In genomic region chr3:32397461-32398174, GRCm38 (mm10) we compare ENCODE assay signal across 8 mouse cellular contexts. TPM values are rescaled to one million over a fixed set of nuclear protein-coding genes. Genes with fewer than 3 reads are reported as not detected.
DNase-seq lines count a peak whose midpoint lies in the region; ATAC-seq and TF ChIP-seq lines count a peak whose summit lies in the region.

TSS of gene Pik3ca (plus strand) at chr3:32397671.

- under 1% methylated on average over 44 of the region's 65 CpGs for WGBS in embryonic facial prominence, embryonic 11.5 days
- WGBS in intestine, postnatal 0 days = under 1% methylated on average over 42 of the region's 65 CpGs
- WGBS in limb, embryonic 13.5 days = 0% methylated on average over 51 of the region's 65 CpGs

- H3K27ac ChIP-seq in embryonic facial prominence, embryonic 11.5 days (replicated peaks; ENCODE audit: low read depth, low read length) = peak within 1 kb of the TSS; percentile 95
- peak within 1 kb of the TSS; percentile 99 for H3K27ac ChIP-seq in intestine, postnatal 0 days (ENCODE audit: low read depth, low read length)
- H3K27ac ChIP-seq in limb, embryonic 13.5 days = peak within 1 kb of the TSS; percentile 97

- no peaks in the 10 kb centered on the region for H3K36me3 ChIP-seq in embryonic facial prominence, embryonic 11.5 days (replicated peaks; ENCODE audit: control insufficient read depth, insufficient read depth, low read depth, low read length)
- no peaks in the 10 kb centered on the region for H3K36me3 ChIP-seq in intestine, postnatal 0 days (ENCODE audit: control insufficient read depth, insufficient read depth)
- no peaks in the 10 kb centered on the region for H3K36me3 ChIP-seq in limb, embryonic 13.5 days
- no peaks in the 10 kb centered on the region for H3K36me3 ChIP-seq in splenic B cell, adult 2 months (ENCODE audit: control insufficient read depth, insufficient read depth, low read length, poor library complexity, severe bottlenecking)

- peak; percentile 66 for ATAC-seq in embryonic facial prominence, embryonic 11.5 days (replicated peaks; ENCODE audit: insufficient number of reproducible peaks, low FRiP score, low TSS enrichment, low read depth)
- peak; percentile 54 for ATAC-seq in intestine, postnatal 0 days
- ATAC-seq in limb, embryonic 13.5 days (ENCODE audit: low FRiP score, low read depth) = peak; percentile 57
- ATAC-seq in monocyte, adult 5-6 weeks (replicated peaks; ENCODE audit: insufficient number of reproducible peaks, low FRiP score, low TSS enrichment, poor library complexity, severe bottlenecking) = peak; percentile 18; the same call in 1 of the 2 replicates

- DNase-seq in B cell, adult 2 months = peak; percentile 68 to 74
- DNase-seq in adrenal gland, postnatal 25 days = peak; percentile 60
- DNase-seq in embryonic facial prominence, embryonic 11.5 days (ENCODE audit: low spot score) = peak; percentile 64
- DNase-seq in heart, adult 11 months = peak; percentile 95
- peak; percentile 59 for DNase-seq in splenic B cell, adult 2 months (ENCODE audit: low read depth, low spot score)

- no peaks in the 10 kb centered on the region for H3K9me3 ChIP-seq in embryonic facial prominence, embryonic 11.5 days (replicated peaks; ENCODE audit: control insufficient read depth, low read length)
- no peaks in the 10 kb centered on the region for H3K9me3 ChIP-seq in intestine, postnatal 0 days (ENCODE audit: control insufficient read depth)
- H3K9me3 ChIP-seq in limb, embryonic 13.5 days = no peaks in the 10 kb centered on the region

- H3K4me2 ChIP-seq in embryonic facial prominence, embryonic 11.5 days (ENCODE audit: low read depth, low read length) = peak within 1 kb of the TSS; percentile 58
- peak within 1 kb of the TSS; percentile 77 for H3K4me2 ChIP-seq in intestine, postnatal 0 days (replicated peaks; ENCODE audit: low read depth)
- H3K4me2 ChIP-seq in limb, embryonic 13.5 days (replicated peaks) = peak within 1 kb of the TSS; percentile 75

- no peak for TF ChIP-seq CTCF in intestine, postnatal 0 days (IDR thresholded peaks at IDR 0.05; ENCODE audit: low read depth)

- H3K4me3 ChIP-seq in embryonic facial prominence, embryonic 11.5 days (ENCODE audit: low read depth, low read length) = peak within 1 kb of the TSS; percentile 91
- H3K4me3 ChIP-seq in intestine, postnatal 0 days (ENCODE audit: low read depth, low read length) = peak within 1 kb of the TSS; percentile 84
- peak within 1 kb of the TSS; percentile 94 for H3K4me3 ChIP-seq in limb, embryonic 13.5 days

- no peaks in the 10 kb centered on the region; the same call in 1 of the 2 replicates for H3K4me1 ChIP-seq in embryonic facial prominence, embryonic 11.5 days (ENCODE audit: control insufficient read depth, insufficient read depth, low read length)
- peaks cover 11% of the 10 kb centered on the region for H3K4me1 ChIP-seq in intestine, postnatal 0 days (replicated peaks; ENCODE audit: control insufficient read depth, insufficient read depth, low read length)
- H3K4me1 ChIP-seq in limb, embryonic 13.5 days = peaks cover 38% of the 10 kb centered on the region

- H3K27me3 ChIP-seq in embryonic facial prominence, embryonic 11.5 days (ENCODE audit: control insufficient read depth, insufficient read depth, low read length) = no peaks in the 10 kb centered on the region
- no peaks in the 10 kb centered on the region for H3K27me3 ChIP-seq in intestine, postnatal 0 days (replicated peaks; ENCODE audit: control insufficient read depth, insufficient read depth, low read length)
- H3K27me3 ChIP-seq in limb, embryonic 13.5 days = no peaks in the 10 kb centered on the region
- H3K27me3 ChIP-seq in splenic B cell, adult 2 months (ENCODE audit: control insufficient read depth, insufficient read depth, low read length, poor library complexity, severe bottlenecking) = no peaks in the 10 kb centered on the region; the same call in 1 of the 2 replicates

- peak within 1 kb of the TSS; percentile 93 for H3K9ac ChIP-seq in embryonic facial prominence, embryonic 11.5 days (replicated peaks; ENCODE audit: low read length)
- H3K9ac ChIP-seq in intestine, postnatal 0 days (ENCODE audit: low read depth, low read length) = peak within 1 kb of the TSS; percentile 97
- H3K9ac ChIP-seq in limb, embryonic 13.5 days = peak within 1 kb of the TSS; percentile 93

RNA-seq across cellular contexts. Expression of gene Pik3ca, which starts in this region (rescaled TPM):
- total RNA-seq in adrenal gland, postnatal 25 days (2021) = 38.8 and 63.8 TPM in 2 replicates
- polyA plus RNA-seq in embryonic facial prominence, embryonic 11.5 days (2014; fragmentation: Nextera tagmentation; extraction: Ambion mirVana) = 18.0 and 23.3 TPM in 2 replicates
- polyA plus RNA-seq in intestine, postnatal 0 days (2015; fragmentation: Nextera tagmentation; extraction: Ambion mirVana) = 5.9 and 7.0 TPM in 2 replicates
- 8.5 and 10.6 TPM in 2 replicates for polyA plus RNA-seq in limb, embryonic 13.5 days (2015; fragmentation: Nextera tagmentation; extraction: Ambion mirVana)
- total RNA-seq in monocyte, adult 5-6 weeks (2017) = 43.9 to 60.4 TPM (median 50.6 TPM) in 3 replicates

Comparison
In these comparisons a context has a peak if more than half of its experiments do, and no peak if none do; other contexts are left out.
1. Peak in every context shown above with its lines: DNase-seq, ATAC-seq, H3K4me3 ChIP-seq and H3K27ac ChIP-seq.